Mouse (Mus musculus) adrenal gland, postnatal 4 days (tissue): ENCODE data around the gene Gm5965. TPM values are rescaled to one million over a fixed set of nuclear protein-coding genes. Genes with fewer than 3 reads are reported as not detected.
"Not testable (repeated sequence)": the region's sequence is repeated elsewhere in the genome, so short reads cannot be mapped to it uniquely, and the experiment has no call there.

Experiments
- DNase-seq, 2 experiments: peaks; one replicate each; pipeline ENCODE4 v3.0.0; 2021 to 2022; ENCODE audit warnings: low spot score in 2 of 2, mixed read lengths in 2 of 2
- long read RNA-seq, 2 experiments: library from polyadenylated mRNA; stranded (forward); transcript quantifications; one replicate each; pipeline ENCODE4 v2.0.0; 2021
- total RNA-seq, 2 experiments: library from RNA; stranded (reverse); gene quantifications; 2 replicates each; pipeline ENCODE4 v1.2.3; 2021

Gm5965 gene
- total RNA-seq, result not detected
- long read RNA-seq, experiment 1, result 0 reads
- long read RNA-seq, experiment 2, result 0 reads

GRCm38 (mm10) chr16:88777596-88777995 lies at the start of gene Gm5965:
TSS of gene Gm5965 (plus strand) at chr16:88777896.
- DNase-seq, result no peak

GRCm38 (mm10) chr16:88728812-88729275 lies 48.9 kb upstream of the Gm5965 start, which contains the start of gene Krtap13-1:
TSS of gene Krtap13-1 (plus strand) at chr16:88728862.
- no peak for DNase-seq

- DNase-seq, result no peak
Observed at GRCm38 (mm10) chr16:88735391-88735790, 42.3 kb upstream of the Gm5965 start.

GRCm38 (mm10) chr16:88744750-88745340 lies 32.9 kb upstream of the Gm5965 start:
- DNase-seq, result no peak

GRCm38 (mm10) chr16:88747943-88748342 lies 29.8 kb upstream of the Gm5965 start:
- no peak for DNase-seq

- not testable (repeated sequence) for DNase-seq
Observed at GRCm38 (mm10) chr16:88751535-88751934, 26.2 kb upstream of the Gm5965 start, which contains the start of gene Krtap13. TSS of gene Krtap13 (minus strand) at chr16:88751635.

- not testable (repeated sequence) for DNase-seq
Observed at GRCm38 (mm10) chr16:88758547-88758946, 19.1 kb upstream of the Gm5965 start, which contains the start of gene 2310034C09Rik. TSS of gene 2310034C09Rik (plus strand) at chr16:88758847.

- DNase-seq, result no peak
Observed at GRCm38 (mm10) chr16:88774106-88774505, 3.6 kb upstream of the Gm5965 start, which contains the start of gene 2310057N15Rik. TSS of gene 2310057N15Rik (minus strand) at chr16:88774206.

GRCm38 (mm10) chr16:88786786-88787185 lies 9.1 kb downstream of the Gm5965 start:
- no peak for DNase-seq

- no peak for DNase-seq
Observed at GRCm38 (mm10) chr16:88811827-88812226, 34.1 kb downstream of the Gm5965 start, which contains the start of gene Gm20741. TSS of gene Gm20741 (minus strand) at chr16:88812220.

GRCm38 (mm10) chr16:88820066-88820465 lies 42.4 kb downstream of the Gm5965 start, which contains the start of gene Krtap15:
TSS of gene Krtap15 (plus strand) at chr16:88820215.
- no peak for DNase-seq

GRCm38 (mm10) chr16:88823736-88824135 lies 46.0 kb downstream of the Gm5965 start:
- no peak for DNase-seq

GRCm38 (mm10) chr16:88826095-88826652 lies 48.5 kb downstream of the Gm5965 start, which contains the start of gene Krtap14:
TSS of gene Krtap14 (minus strand) at chr16:88826145.
- DNase-seq, result no peak

- DNase-seq, result no peak
Observed at GRCm38 (mm10) chr16:88826978-88827377, 49.3 kb downstream of the Gm5965 start.

Other genes with a start within 250 kb of the Gm5965 start
- 10 to 100 TPM in 1 of 2 experiments, under 1 TPM in 1; 0.25 to 12.7 TPM for gene Cldn8, start 214.7 kb upstream of the Gm5965 start, total RNA-seq
- not detected for gene Krtap24-1, start 165.6 kb upstream of the Gm5965 start, total RNA-seq
- not detected for gene 2310079G19Rik, start 150.2 kb upstream of the Gm5965 start, total RNA-seq
- gene Krtap26-1, start 130.1 kb upstream of the Gm5965 start, total RNA-seq, result not detected
- not detected for gene Krtap27-1, start 106.2 kb upstream of the Gm5965 start, total RNA-seq
- not detected for gene 2310061N02Rik, start 69.9 kb upstream of the Gm5965 start, total RNA-seq
- not detected for gene Krtap13-1, start 49.0 kb upstream of the Gm5965 start, total RNA-seq
- gene Krtap13, start 26.3 kb upstream of the Gm5965 start, total RNA-seq, result not detected
- not detected for gene 2310034C09Rik, start 19.0 kb upstream of the Gm5965 start, total RNA-seq
- not detected for gene 2310057N15Rik, start 3.7 kb upstream of the Gm5965 start, total RNA-seq
- not detected for gene Gm20741, start 34.3 kb downstream of the Gm5965 start, total RNA-seq
- not detected for gene Krtap15, start 42.3 kb downstream of the Gm5965 start, total RNA-seq
- gene Krtap14, start 48.2 kb downstream of the Gm5965 start, total RNA-seq, result not detected
- gene Krtap19-1, start 91.5 kb downstream of the Gm5965 start, total RNA-seq, result not detected
- not detected for gene Krtap19-2, start 96.4 kb downstream of the Gm5965 start, total RNA-seq
- not detected for gene Krtap19-3, start 100.1 kb downstream of the Gm5965 start, total RNA-seq
- not detected for gene Krtap19-4, start 107.2 kb downstream of the Gm5965 start, total RNA-seq
- gene Krtap19-5, start 118.6 kb downstream of the Gm5965 start, total RNA-seq, result not detected
- gene Krtap19-9b, start 154.4 kb downstream of the Gm5965 start, total RNA-seq, result not detected
- not detected for gene Krtap16-3, start 185.0 kb downstream of the Gm5965 start, total RNA-seq
- not detected for gene Krtap22-2, start 232.9 kb downstream of the Gm5965 start, total RNA-seq
- not detected for gene Gm10229, start 237.4 kb downstream of the Gm5965 start, total RNA-seq